Mouse (Mus musculus) liver, postnatal 0 days (tissue): ENCODE data around the gene Nhs. TPM values are rescaled to one million over a fixed set of nuclear protein-coding genes. Genes with fewer than 3 reads are reported as not detected.

Source experiments
- ATAC-seq: fragments of 200-750 bp; cut with Nextera tagmentation; 2 replicates; pipeline ENCODE4 v1.8.0; 2017; ENCODE audit warnings: mild to moderate bottlenecking, moderate library complexity
- DNase-seq: peaks from one replicate; pipeline ENCODE4 v3.0.0-alpha.2; 2016
- H3K27ac ChIP-seq: fragments of 300-500 bp; sonication (generic); 2 replicates; pipeline ENCODE4 v1.5.1; 2014; ENCODE audit warnings: antibody characterized with exemption, moderate library complexity, mild to moderate bottlenecking, low read depth
- H3K27me3 ChIP-seq: fragments of 300-500 bp; sonication (generic); 2 replicates; pipeline ENCODE4 v1.6.1; 2014; ENCODE audit warnings: low read length, control low read depth, mixed read lengths; ENCODE audit not compliant: insufficient read depth
- H3K36me3 ChIP-seq: fragments of 300-500 bp; sonication (generic); replicated peaks from 2 replicates; pipeline ENCODE4 v1.6.1; 2014; ENCODE audit warnings: mild to moderate bottlenecking, control low read depth, low read length, moderate library complexity, mixed read lengths; ENCODE audit not compliant: insufficient read depth
- H3K4me1 ChIP-seq: fragments of 300-500 bp; sonication (generic); 2 replicates; pipeline ENCODE4 v1.6.1; 2014; ENCODE audit warnings: antibody characterized with exemption, mild to moderate bottlenecking, control low read depth; ENCODE audit not compliant: insufficient read depth
- H3K4me2 ChIP-seq: fragments of 300-500 bp; sonication (generic); 2 replicates; pipeline ENCODE4 v1.6.1; 2014; ENCODE audit warnings: low read depth, mild to moderate bottlenecking, low read length, moderate library complexity, mixed read lengths
- H3K4me3 ChIP-seq: fragments of 300-500 bp; sonication (generic); 2 replicates; pipeline ENCODE4 v1.5.1; 2014; ENCODE audit warnings: low read depth, low read length
- H3K9ac ChIP-seq: fragments of 300-500 bp; sonication (generic); replicated peaks from 2 replicates; pipeline ENCODE4 v1.6.1; 2014; ENCODE audit warnings: mild to moderate bottlenecking, moderate library complexity
- H3K9me3 ChIP-seq: fragments of 300-500 bp; sonication (generic); 2 replicates; pipeline ENCODE4 v1.6.1; 2016; ENCODE audit warnings: mild to moderate bottlenecking, control low read depth, low read length, mixed read lengths
- CTCF ChIP-seq: sonication (generic); IDR thresholded peaks from 2 replicates; pipeline ENCODE4 v1.5.1; 2016; ENCODE audit warnings: antibody characterized with exemption, low read depth
- EP300 ChIP-seq: IDR thresholded peaks from 2 replicates; pipeline ENCODE4 v1.6.1; 2016; ENCODE audit warnings: antibody characterized with exemption, low read depth, mild to moderate bottlenecking
- WGBS: fragments of 180-500 bp; shearing (Covaris S2); extraction: QIAGEN DNeasy Blood & Tissue Kit; methylation state at CpG from one replicate; pipeline ENCODE4 v1.1.7; 2014; ENCODE audit not compliant: insufficient replicate concordance; 5-methylcytosine and 5-hydroxymethylcytosine counted together
- polyA plus RNA-seq: library from polyadenylated mRNA; unstranded; fragments of >200 nt; fragmentation: Nextera tagmentation; extraction: Ambion mirVana; gene quantifications from 2 replicates; pipeline ENCODE4 v1.2.1, GENCODE M21; 2015

Gene Nhs
- polyA plus RNA-seq, 1 experiment from 2014 or later = 0.04 TPM

DNA sequence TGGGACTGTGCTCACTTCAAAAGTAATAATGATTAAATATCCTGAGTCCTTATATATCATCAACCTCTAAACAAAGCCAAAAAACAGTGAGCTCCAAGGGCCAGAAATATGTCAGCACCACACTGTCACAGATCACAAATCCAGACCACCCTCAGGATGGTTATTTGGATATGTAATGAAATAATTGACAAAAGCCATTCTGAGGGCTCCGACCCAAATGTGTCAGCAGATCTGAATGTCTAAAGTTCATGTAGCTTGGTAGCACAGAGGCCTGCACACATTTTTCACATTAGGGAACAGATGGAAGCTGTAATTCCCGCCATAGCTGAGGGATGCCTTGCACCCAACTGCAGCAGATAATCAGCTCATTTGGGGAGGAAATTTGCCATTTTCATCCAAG, 218.8 kb downstream of the Nhs start:
- ATAC-seq = no peak
- DNase-seq = no peak

DNA sequence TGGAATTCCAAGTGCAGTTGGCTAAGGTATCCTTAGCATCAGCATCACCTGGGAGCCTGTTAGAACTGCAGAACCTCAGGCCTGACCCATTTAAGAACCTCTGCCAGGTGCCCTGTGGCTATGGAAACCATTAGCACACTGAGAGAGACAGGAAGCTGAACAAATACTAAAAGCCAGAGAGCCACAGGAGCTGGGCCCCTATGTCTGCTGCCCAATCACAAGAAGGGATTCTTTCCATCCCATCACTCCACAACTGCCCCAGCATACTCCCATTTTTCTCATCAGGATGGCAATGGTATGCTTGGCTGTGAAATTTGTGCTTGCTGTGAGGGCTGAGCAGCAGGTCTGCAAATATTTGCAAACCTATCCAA, 232.9 kb downstream of the Nhs start:
- Histone ChIP-seq H3K4me1 (no peaks in the 10 kb centered on the region), H3K9ac (no peak overlapping the region), H3K27me3 (no peaks in the 10 kb centered on the region), H3K4me3 (no peak overlapping the region), H3K4me2 (no peak overlapping the region), H3K9me3 (no peaks in the 10 kb centered on the region), H3K27ac (no peak overlapping the region), H3K36me3 (no peaks in the 10 kb centered on the region)
- TF ChIP-seq EP300 (no peak), CTCF (no peak)
- no peak for ATAC-seq
- no peak for DNase-seq

More for the DNA sequence above, 218.8 kb downstream of the Nhs start:
- Histone ChIP-seq H3K4me3 (no peak overlapping the region), H3K36me3 (no peaks in the 10 kb centered on the region), H3K27me3 (no peaks in the 10 kb centered on the region), H3K27ac (no peak overlapping the region), H3K4me1 (no peaks in the 10 kb centered on the region), H3K9ac (no peak overlapping the region), H3K9me3 (no peaks in the 10 kb centered on the region), H3K4me2 (no peak overlapping the region)
- WGBS = 70% methylated on average over 2 of the region's 2 CpGs
- TF ChIP-seq CTCF (no peak), EP300 (no peak)

DNA sequence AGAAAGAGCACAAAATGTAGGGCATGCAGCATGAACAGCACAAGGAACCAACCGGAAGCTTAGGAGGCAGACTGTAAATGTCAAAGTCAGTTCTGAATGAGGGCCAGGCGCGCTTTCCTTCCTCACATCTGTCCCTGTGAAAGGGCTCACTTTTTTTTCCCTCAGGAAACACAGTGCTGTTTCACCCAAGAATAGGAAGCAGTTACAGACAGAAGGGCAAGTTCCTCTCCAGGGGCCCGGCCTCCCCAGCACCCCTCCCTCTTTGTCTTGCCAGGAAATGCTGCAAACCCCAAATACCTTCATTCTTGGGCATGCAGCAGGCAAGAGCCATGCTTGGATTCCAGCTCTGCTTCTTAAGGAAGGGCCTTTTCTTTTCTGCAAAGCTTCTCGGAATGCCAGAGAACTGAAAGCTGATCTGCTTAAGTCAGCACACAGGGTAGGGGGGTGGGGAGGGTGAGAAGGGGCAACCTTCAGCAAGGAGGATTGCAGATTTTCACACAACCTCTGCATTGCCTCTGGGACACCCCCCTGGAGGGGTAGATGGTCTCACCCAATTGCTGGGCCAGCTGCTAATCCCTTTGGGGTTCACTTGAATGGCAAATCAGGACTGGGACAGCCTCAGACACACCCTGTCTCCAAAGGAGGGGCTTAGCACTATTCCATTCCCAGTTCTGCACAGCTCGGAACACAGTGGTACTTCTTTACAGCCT, 233.4 kb downstream of the Nhs start:
- WGBS = 22% methylated on average over 6 of the region's 6 CpGs
- no peak overlapping the region for H3K4me3 ChIP-seq
- H3K9me3 ChIP-seq = no peaks in the 10 kb centered on the region
- ATAC-seq (no peak), DNase-seq (peak; percentile 10)
- no peaks in the 10 kb centered on the region for H3K4me1 ChIP-seq
- no peak overlapping the region for H3K27ac ChIP-seq
- H3K4me2 ChIP-seq = no peak overlapping the region
- H3K36me3 ChIP-seq = no peaks in the 10 kb centered on the region
- H3K9ac ChIP-seq = no peak overlapping the region
- H3K27me3 ChIP-seq = no peaks in the 10 kb centered on the region
- TF ChIP-seq CTCF (no peak), EP300 (no peak)

DNA sequence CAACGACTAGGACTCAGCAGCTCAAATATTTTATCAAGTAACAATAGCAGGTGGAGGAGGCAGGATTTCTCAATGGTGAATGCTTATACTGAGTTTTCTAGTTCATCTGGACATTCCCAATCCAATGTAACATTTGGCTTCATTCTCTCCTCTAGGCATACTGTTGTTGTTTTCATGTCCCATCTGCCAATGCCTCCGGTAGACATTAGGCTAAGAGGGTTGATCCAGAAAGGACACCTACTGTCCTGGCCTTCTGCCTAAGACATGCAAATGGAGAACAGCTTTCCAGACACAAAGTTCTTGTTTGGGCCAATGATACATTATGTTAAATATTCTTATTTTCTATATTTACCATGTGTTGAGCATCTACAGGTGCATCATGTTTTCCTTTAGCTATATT, 236.9 kb downstream of the Nhs start:
- Histone ChIP-seq H3K27ac (no peak overlapping the region), H3K4me2 (no peak overlapping the region), H3K9me3 (no peaks in the 10 kb centered on the region), H3K4me3 (no peak overlapping the region), H3K4me1 (no peaks in the 10 kb centered on the region), H3K27me3 (no peaks in the 10 kb centered on the region), H3K9ac (no peak overlapping the region), H3K36me3 (no peaks in the 10 kb centered on the region)
- ATAC-seq (no peak), DNase-seq (no peak)
- 82% methylated on average over 2 of the region's 2 CpGs for WGBS
- TF ChIP-seq EP300 (no peak), CTCF (no peak)

GRCm38 (mm10) chrX:161921581-161921980, 237.9 kb downstream of the Nhs start:
- no peak overlapping the region for H3K9ac ChIP-seq
- TF ChIP-seq EP300 (no peak), CTCF (no peak)
- ATAC-seq = no peak

GRCm38 (mm10) chrX:161909963-161910362, 249.6 kb downstream of the Nhs start:
- ATAC-seq (no peak), DNase-seq (no peak)
- no peak for TF ChIP-seq CTCF
- TF ChIP-seq EP300 = no peak
- 69% methylated on average over 4 of the region's 4 CpGs for WGBS
- Histone ChIP-seq H3K4me1 (no peaks in the 10 kb centered on the region), H3K36me3 (no peaks in the 10 kb centered on the region), H3K4me3 (no peak overlapping the region), H3K27me3 (peaks cover 35% of the 10 kb centered on the region), H3K4me2 (no peak overlapping the region), H3K27ac (no peak overlapping the region), H3K9ac (no peak overlapping the region), H3K9me3 (no peaks in the 10 kb centered on the region)

More at GRCm38 (mm10) chrX:161921581-161921980, 237.9 kb downstream of the Nhs start:
- DNase-seq = no peak
- no peaks in the 10 kb centered on the region for H3K36me3 ChIP-seq
- no peaks in the 10 kb centered on the region for H3K9me3 ChIP-seq
- 79% methylated on average over 1 of the region's 1 CpGs for WGBS
- no peak overlapping the region for H3K4me2 ChIP-seq
- no peaks in the 10 kb centered on the region for H3K27me3 ChIP-seq
- no peak overlapping the region for H3K4me3 ChIP-seq
- H3K27ac ChIP-seq = no peak overlapping the region
- H3K4me1 ChIP-seq = no peaks in the 10 kb centered on the region
